Mouse (Mus musculus) liver (tissue): ENCODE data around the gene Fbxo44.
"Not testable (repeated sequence)": the region's sequence is repeated elsewhere in the genome, so short reads cannot be mapped to it uniquely, and the experiment has no call there.

ENCODE experiments used
- DNase-seq: peaks from one replicate; pipeline ENCODE4 v3.0.0-alpha.2; 2020; ENCODE audit warnings: mixed read lengths

Gene Fbxo44

DNA sequence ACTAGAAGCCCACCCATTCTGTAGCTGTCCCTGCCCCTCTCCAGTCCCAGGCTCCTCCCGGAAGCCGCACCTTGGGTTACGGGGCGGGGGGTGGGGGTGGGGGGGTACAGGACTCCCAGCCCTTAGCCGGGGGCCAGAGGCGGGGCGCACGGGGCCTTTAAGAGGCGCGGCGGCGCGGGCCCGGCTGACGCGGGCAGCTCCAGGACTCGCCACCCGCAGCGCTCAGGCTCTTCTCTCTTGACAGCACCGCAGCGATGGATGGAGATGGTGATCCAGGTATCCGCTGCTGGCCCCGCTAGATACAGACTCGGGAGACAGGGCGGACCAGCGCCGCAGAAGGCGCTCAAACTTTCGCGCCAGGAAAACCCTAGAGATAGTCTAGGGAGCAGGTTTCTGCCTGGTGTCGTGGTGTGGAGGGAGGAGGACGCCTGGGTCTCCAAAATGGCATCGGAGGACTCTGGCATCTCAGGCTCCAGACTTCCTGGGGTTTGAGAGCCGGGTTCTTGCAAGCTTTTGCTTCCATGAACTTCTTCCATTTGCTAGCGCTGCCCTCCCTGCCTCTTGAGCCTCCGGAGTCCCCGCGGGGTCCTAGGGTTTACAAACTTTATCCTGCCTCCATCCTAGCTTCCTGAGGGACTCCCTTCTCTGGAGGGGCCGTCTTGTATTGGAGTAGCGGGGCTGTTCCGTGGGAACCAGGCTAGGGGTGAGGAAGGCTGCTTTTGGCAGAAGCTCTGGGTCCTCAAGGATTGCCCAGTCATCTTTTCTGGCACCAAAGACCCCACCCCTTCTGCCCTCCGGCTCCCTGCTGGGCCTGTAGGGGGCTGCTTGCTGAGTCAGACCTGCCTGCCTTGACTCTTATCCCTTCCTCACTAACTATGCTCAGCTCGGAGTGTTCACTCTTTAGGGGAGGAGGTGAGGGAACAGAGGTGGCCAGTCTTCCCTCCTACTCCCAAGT, at the start of gene Fbxo44, which contains the start of gene Fbxo2:
Fbxo44 (minus strand) TSS at position 47 of the 955 bp plus-strand sequence.
Fbxo2 (plus strand) TSS at position 186 of the 955 bp plus-strand sequence.
- DNase-seq = peak; percentile 22

DNA sequence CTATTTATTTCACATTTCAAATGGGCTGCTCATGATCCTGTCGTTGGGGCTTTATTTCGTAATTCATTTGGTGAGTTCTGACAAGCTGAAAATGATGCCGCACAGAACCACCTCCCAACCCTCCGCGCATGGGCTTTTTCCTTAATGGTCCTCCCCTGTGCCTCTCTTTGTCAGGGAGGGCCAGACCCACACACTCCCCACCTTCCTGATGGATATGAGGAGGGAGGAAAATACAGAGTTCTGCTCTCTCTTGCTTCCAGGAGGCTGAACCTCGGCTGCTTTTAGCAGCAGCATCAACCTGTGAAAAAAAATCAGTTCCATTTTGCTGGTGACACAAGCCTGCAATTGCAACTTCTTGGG, 44.6 kb upstream of the Fbxo44 start:
- no peak for DNase-seq

DNA sequence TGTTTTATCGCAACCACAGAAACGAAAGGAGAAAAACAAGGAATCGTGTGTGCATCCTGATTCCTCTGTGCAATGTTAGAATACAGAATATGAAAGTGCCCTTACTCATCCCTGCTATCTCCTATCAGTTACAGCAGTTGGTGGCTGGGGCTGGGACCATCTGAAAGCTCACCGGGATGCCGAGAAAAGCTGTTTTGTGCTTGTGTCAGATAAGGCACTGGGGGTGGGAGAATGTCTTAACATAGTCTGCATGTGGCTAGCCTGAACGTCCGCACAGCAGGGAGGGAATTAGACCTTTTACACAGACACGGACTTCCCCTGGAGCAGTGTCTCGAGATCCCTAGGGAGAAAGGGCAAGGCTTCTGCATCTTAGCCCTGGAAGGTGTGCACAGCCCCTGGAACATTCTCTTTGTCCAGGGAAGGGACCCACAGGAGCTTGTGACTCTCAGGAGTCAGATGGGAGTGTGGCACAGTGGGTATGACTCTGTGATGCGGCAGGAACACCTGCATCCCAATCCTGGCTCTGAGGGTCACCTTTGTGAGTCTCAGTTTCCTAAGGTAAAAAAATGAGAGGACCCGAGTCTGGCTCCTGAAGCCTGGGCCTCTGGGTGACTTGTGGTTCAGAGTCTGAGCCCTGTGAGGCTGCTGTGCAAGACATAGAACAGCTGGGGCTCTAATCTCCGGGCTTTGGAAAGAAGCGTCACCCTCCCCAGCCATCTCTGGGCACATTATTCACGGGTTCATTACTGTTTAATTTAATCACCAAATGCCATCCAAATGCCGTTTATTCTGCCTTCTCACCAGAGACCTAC, 44.0 kb upstream of the Fbxo44 start:
- peak; percentile 90 for DNase-seq

DNA sequence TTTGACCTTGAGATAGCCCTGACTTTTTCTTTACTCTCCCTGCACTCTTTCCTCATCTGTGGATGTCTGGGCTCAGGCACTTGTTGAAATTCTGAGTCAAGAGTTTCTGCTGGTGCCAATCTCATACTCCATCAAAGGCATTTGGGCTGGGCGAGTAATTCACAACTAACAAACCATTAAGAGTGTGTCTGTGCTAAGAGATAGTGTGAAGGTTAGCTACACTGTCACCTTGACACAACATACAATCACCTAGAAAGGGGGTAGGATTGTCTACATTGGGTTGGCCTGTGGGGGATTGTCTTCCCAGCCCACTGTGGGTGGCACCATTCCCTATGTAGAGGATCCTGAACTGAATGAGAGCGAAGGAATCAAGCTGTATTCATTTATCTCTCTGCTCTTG, 43.3 kb upstream of the Fbxo44 start:
- DNase-seq = peak; percentile 26

DNA sequence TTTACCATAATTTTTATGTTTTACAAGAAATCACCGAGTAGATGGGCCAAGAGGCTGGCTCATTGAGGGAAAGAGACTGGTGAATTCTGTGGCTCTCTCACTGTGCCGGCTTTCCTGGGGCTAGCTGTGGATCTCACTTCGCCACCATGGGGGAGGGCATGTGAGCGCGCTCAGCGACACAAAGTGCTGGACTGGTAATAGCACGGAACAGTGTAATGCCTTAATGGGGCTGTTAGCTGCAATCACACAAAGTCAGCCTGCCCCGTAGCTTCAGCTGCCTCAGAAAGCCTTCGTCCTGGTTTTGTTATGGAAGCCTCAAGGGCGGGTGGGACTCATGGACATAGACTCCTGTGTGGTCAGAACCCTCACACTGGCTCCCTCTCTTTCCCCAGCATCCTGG, 38.4 kb upstream of the Fbxo44 start:
- DNase-seq = no peak

DNA sequence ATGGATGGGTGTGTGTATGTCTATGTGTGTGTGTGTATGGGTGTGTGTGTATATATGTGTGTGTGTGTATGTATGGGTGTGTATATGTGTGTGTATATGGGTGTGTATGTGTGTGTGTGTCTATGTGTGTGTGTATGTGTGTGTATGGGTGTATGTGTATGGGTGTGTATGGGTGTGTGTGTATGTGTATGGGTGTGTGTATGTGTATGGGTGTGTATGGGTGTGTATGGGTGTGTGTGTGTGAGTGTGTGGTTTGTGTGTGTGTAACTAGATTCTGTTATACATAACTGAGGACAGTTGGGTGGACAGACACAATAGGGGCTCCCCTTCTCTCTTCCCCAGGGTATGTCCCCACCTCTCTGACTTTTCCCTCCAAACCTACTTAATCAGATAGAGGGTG, 34.1 kb upstream of the Fbxo44 start:
- DNase-seq = no peak

DNA sequence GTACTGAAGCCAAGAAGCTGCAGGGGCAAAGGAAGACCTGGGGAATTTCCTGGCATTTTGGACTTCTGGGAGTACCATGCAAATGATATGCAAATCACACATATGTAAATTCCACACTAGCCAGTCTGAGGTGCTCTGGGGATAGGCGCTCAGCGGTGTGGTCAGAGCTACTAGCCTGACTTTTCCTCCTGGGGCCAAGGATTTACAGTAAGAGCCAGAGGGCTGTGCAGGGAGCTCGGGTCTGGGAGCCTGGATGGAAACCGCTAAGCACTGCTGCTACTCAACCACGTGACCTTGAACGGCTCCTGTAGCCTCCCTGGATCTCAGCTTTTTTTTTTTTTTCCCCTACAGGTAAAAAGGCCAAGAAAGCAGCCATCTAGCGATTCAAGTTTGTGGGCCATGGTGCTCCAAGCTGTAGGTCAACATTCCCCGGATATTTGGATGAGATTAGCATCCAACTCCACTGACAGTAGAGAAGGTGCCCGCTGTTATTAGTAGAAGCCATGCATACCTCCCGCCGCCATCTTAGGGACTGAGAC, 32.5 kb upstream of the Fbxo44 start:
- DNase-seq = no peak

DNA sequence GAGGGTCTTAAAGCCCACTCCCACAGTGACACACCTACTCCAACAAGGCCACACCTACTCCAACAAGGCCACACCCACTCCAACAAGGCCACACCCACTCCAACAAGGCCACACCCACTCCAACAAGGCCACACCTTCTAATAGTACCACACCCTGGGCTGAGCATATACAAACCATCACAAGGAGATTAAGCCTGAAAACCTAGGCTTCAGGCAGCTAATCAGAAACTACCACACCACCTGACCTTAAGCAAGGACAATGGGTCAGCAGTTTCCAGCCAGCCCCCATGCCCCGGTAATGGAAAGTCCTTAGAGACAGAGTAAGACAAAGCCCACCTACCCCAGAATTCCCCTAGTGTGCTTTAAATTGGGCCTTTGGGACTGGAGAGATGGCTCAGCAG, 28.5 kb upstream of the Fbxo44 start:
- not testable (repeated sequence) for DNase-seq

DNA sequence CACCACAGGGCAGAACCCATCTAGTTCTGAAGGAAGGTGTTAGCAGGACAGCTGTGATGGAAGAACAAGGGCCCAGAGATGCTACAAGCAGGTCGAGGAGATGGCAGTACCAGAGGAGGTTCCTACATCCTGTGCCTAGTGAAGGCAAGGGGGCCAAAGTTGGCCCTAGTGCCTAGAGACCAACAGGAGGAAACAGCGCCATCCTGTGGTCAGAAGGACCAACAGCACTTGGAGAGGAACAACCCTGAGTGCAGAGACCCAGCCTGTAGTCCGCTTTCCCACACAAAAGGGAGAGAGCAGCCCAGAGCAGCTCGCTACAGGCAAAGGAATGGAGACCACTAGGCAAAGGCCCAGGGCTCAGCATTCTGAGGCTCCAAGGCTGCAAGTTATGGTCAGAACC, 25.5 kb upstream of the Fbxo44 start:
- no peak for DNase-seq

DNA sequence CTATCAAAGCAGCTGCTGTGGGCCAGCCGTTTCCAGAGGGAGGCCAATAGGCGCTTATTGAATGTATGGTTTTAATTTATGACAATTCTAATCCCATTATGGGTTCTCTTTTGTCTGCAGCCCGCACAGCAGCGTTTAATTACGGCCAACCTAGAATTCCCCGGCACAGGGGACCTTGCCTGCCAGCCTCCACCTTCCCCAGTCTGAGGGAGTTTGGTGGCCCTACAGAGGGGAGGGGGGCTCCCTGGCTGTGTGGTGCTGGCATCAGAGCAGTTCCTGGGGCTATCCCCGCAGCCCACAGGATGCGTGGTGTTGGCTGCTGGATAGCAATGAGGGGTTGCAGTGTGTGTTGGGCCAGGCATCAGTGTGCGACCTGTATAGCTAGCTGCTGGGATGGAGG, 24.3 kb upstream of the Fbxo44 start:
- DNase-seq = no peak

DNA sequence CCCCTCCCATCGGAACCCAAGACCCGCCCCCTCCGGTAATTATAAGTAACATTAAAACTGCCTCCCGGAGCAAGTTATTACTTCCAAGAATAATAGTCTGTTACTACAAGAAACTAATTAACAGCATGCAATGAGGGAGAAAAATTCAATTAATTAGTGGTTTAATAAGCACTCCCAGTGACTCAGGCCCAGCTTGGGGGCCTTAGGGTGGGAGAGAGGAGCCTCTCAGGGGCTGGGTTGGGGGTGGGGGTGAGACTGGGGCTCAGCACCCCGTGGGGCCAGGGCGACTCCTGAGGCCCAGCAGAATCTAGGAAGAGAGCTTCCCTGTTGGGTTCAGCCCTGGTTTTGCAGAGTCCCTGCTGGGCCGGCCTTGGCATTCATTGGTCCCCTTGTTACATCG, 22.1 kb upstream of the Fbxo44 start:
- no peak for DNase-seq

DNA sequence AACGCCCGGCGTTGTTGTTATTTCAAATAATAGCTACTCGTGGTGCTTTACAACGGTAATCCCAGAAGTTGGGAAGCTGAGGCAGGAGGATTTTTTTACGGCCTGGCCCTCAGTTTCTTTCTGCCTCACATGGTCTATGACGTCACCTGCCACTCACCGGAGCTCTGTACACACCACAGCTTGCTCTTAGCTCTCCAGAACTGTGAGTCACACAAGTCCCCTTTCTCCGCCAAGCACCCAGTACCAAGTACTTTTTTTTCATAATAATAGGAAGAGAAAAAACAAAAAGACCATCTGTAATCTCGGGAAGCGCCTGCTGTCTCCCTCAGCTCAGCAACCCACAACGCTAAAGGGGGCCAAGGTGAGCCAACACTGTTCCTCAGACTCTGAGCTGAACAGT, 21.2 kb upstream of the Fbxo44 start:
- no peak for DNase-seq

DNA sequence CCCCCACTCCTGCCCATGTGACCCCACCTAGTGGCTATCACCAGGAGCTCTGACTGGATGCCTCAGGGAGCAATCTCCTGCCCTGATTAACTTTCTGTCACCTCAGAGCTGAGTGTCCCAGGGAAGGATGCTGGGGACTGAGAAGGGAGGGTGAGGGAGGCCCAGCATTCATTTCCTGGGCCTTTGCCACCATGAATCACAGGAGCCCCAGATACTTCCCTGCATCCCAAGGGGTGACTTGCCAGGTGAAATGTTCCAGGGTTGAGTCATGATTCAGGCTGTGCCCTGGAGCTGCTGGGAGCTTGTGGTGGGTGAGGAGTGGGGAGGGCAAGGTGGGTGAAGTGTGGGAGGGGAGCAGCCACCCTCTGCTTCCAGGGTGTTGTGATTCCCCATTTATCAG, 17.4 kb upstream of the Fbxo44 start:
- no peak for DNase-seq

DNA sequence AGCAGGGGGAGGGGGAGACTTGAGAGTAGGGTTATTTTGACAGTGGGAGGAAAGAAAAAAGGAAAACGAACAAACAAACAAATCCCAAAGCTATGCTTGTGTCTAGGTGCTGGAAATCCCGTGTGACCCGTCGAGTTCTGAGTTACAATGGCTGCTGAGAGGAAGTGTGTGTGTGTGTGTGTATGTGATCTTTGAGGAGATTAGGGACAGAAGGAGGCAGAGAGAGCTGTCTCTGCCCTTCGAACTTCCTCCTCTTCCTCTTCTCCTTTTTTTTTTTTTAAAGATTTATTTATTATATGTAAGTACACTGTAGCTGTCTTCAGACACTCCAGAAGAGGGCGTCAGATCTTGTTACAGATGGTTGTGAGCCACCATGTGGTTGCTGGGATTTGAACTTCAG, 16.3 kb upstream of the Fbxo44 start:
- not testable (repeated sequence) for DNase-seq

DNA sequence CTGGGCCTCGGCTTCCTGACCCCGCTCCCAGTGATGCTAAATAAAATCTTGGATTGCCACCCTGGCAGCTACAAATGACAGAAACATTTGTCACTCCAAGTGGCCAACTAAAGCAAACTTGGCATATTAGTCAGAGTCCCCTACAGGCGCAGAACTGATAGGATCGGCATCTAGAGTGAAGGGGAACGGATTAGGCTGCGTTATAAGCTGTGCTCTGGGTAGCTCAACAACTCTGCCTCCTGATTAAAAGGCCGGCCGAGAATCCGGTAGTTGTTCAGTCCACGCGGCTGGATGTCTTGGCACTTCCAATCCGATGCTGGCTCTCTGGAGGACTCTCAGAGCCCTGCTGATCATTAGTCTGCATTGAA, 14.2 kb upstream of the Fbxo44 start:
- DNase-seq = no peak

DNA sequence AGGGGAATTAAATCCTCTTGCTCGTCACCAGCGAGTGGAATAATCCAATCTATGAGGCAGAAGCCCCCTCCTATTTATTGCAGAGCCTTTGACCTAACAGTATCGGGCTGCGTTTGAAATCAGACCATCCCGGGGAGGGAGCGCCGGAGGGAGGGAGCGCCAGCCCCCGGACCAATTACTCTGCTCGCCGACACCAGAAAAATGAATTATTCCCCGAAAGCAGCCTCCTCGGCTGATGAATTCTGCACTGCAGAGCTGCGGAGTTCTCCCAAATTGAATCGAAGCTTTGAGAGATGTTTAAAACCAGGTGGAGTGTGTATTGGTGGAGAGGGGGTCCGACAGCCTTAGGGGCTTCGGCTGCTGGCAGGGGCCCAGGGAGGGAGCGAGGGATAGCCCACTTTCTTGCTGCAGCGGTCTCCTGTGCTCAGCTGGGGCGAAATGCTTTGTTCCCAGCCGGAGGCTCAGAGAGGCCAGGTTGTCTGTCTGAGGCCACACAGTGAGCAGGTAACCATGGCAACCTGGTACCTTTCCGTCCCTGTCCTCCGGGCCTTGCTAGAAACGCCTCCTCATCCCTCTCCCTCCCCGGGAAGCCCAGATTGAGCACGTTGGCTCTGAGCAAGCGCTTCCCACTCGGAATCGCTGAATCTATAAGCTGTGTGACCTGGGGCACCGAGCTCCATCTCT, 13.7 kb upstream of the Fbxo44 start:
- no peak for DNase-seq

DNA sequence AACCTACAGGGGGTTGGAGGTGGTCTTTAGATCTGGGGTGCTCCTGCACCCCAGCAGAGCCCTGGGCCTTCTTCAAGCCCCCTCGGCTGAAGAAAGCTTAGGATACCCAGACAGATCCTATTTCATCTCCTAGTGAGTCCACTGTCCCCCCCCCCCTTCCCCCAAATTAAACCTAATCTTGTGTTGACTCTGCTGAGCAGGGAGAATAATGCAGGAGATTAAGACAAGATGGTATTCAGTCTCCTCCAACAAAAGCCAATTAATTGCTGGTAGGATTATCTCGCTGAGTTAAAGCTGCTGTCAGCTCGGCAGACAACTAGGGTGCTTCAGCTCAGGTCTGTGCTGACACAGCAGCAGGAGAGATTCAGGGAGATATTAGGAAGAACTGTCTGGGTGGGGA, 11.0 kb upstream of the Fbxo44 start:
- DNase-seq = no peak

DNA sequence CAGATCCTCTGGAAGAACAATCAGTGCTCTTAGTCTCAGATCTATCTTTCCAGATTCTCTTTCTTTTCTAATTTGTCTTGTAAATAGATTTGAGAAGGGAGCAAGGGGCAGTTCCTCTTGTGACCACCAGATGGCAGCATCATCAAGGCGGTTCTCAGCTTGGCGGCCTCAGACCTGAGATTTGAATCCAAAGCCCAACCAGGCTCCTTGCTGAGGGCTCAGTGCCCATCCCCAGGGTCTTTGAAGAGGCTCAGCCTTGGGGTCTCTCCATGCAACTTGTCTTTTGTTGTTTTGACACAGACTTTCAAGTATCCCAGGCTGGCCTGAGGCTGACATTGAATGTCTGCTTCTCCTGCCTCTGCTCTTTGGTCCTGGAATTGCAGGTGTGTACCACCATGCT, 10.6 kb upstream of the Fbxo44 start:
- peak; percentile 41 for DNase-seq

DNA sequence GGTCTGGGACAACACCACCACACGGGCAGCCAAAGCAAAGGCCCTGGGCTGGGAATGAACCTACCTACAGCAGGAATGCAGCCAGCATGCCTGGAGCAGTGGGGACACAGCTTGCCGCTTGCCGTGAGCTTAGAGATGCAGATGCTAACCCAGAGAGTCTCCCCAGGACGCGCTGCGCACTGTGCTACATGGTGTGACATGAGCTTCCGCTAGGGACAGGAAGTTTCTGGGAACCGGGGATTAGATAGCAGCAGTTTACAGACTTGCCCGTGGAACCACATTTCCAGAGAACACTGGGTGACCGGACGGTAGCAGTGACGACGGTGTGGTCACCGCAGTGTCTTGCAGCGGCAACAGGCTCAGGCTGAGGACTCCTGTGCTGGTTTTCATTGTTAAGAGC, 9.3 kb upstream of the Fbxo44 start:
- no peak for DNase-seq

DNA sequence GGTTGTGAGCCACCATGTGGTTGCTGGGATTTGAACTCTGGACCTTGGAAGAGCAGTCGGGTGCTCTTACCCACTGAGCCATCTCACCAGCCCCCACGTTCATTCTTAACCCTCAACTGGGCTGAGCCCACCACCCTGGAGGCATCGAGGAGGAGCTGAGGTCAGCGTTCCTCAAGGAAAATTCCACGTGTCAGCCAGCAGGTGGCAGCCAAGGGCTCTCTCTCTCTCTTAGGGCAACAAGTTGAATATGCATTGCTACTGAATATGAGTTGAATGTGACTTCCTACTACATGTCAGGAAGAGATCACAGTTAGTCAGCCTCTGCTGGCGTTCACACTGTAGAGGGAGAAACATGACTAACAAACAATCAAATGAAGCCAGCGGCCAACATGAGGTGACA, 8.0 kb upstream of the Fbxo44 start:
- peak; percentile 76 for DNase-seq

DNA sequence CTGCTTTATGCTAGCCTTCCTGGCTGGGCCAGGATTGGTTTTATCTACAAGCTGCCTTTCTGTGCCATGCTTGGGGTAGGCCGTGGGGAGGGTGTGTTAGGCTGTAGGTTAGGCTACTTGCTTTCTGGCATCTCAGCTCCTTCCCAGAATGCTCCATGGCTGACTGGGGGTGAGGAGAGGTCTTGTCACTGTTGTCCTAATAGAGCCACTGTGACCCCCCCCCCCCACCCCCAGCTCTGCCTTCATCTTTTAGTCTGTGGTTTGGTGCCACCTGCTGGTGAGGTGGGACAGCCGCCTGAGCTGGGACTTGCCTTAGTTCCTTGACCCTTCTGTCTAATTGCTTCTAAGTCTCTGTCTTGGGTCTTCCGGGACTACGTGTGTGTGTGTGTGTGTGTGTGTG, 6.7 kb upstream of the Fbxo44 start:
- DNase-seq = peak; percentile 61

DNA sequence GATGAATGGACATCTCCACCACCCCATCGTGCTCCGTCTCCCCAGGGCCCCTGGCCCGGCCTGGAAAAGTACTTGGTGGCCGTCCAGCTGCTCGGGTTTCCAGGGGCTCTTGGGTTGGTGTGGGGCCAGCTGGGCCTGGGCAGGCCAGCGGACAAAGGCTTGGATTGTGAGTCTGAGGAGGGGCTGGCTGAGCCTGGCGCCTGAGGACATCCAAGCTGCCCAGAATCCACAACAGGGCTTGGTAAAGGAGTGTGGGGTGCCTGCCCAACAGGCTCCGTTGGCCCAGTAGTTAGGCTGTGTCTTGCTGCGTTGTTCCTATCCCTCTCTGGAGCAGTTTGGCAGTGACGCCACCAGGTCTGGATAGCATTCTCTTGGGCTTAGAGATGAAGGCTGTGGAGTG, 6.1 kb upstream of the Fbxo44 start:
- no peak for DNase-seq

DNA sequence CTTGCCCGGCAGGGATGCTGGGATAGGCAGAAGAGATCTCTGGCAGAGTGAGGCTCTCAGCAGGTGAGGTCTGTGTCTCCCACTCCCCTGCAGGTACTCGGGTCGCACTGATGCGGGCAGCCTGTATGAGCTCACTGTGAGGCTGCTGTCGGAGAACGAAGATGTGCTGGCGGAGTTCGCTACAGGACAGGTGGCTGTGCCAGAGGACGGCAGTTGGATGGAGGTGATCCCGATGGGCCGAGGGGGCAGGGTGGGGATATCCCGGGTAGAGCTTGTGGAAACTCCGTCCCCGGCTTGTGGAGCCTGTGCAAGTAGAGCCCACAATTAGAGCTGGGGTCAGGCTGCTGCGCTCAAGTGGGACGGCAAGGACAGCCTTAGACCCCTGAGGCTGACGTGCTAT, 5.3 kb upstream of the Fbxo44 start:
- DNase-seq = no peak
